17 mouse cellular contexts compared by ENCODE assay signal in genomic region chr16:25181939-25182338, GRCm38 (mm10).
DNase-seq lines count a peak whose midpoint lies in the region; ATAC-seq lines count a peak whose summit lies in the region.
"Had no signal": no experiment of that assay in that cellular context is flagged by ENCODE, and none has a peak within 500 bp of the region (broad histone marks: within the 10 kb centered on the region; RNA-seq: fewer than 3 reads in every experiment).

No protein-coding gene starts in this region.

- peak; percentile 51 for ATAC-seq in megakaryocyte progenitor cell, adult 5-6 weeks (replicated peaks; ENCODE audit: poor library complexity)

- peak; percentile 2 for DNase-seq in right cerebral cortex, adult 18-20 months
- no peak for DNase-seq in right cerebral cortex, postnatal 14 days
- DNase-seq in brain, embryonic 18.5 days (ENCODE audit: low read depth, low spot score): peak; percentile 24
- peak; percentile 40 for DNase-seq in layer of hippocampus, adult 9-10 months (ENCODE audit: low spot score)
- DNase-seq in embryo, embryonic 10.5 days (ENCODE audit: low spot score): no peak
- DNase-seq in kidney, postnatal 4 days: no peak
- no peak for DNase-seq in cerebellum, postnatal 14 days
- DNase-seq: adrenal gland, postnatal 25 days; cerebellum, adult 9-11 months; gastrocnemius, postnatal 36 days; heart, postnatal 10 days; kidney, adult 2 months; kidney, postnatal 14 days; lung, adult 18-20 months; spleen, adult 18-20 months; thymus, postnatal 4 days had no signal

Comparison
In these comparisons a context has a peak if more than half of its experiments do, and no peak if none do; other contexts are left out.
1. DNase-seq: peak in right cerebral cortex, adult 18-20 months (single experiment), brain, embryonic 18.5 days (single experiment) and layer of hippocampus, adult 9-10 months (single experiment); none in right cerebral cortex, postnatal 14 days (single experiment), embryo, embryonic 10.5 days (single experiment), kidney, postnatal 4 days (0 of 2) and cerebellum, postnatal 14 days (0 of 2).